Mouse (Mus musculus) gastrocnemius, adult 2 months (tissue): Measurements from ENCODE around the gene Speer4f2. TPM values are rescaled to one million over a fixed set of nuclear protein-coding genes. Genes with fewer than 3 reads are reported as not detected.
"Not testable (repeated sequence)": the region's sequence is repeated elsewhere in the genome, so short reads cannot be mapped to it uniquely, and the experiment has no call there.

Experiments used
- DNase-seq: peaks from one replicate; pipeline ENCODE4 v3.0.0; 2022
- H3K27ac ChIP-seq: fragments of 200-600 bp; 2 replicates; pipeline ENCODE4 v1.8.1; 2022; ENCODE audit warnings: mild to moderate bottlenecking
- H3K4me3 ChIP-seq: fragments of 200-600 bp; 2 replicates; pipeline ENCODE4 v1.8.1; 2022; ENCODE audit warnings: mild to moderate bottlenecking, moderate library complexity
- CTCF ChIP-seq: fragments of 200-600 bp; IDR thresholded peaks from 2 replicates; pipeline ENCODE4 v1.8.1; 2022; ENCODE audit warnings: antibody characterized with exemption, mild to moderate bottlenecking, moderate library complexity
- intact Hi-C: fragments of 180-260 bp; cut with DNase I; formaldehyde crosslinking; loops from one replicate; pipeline ENCODE4 v1.15.1; 2025
- long read RNA-seq, 2 experiments: library from polyadenylated mRNA; stranded (forward); transcript quantifications; one replicate each; pipeline ENCODE4 v2.0.0; 2021
- total RNA-seq, 2 experiments: library from RNA; stranded (reverse); gene quantifications; 2 replicates each; pipeline ENCODE4 v1.2.3; 2021

The Speer4f2 gene
- total RNA-seq = not detected
- long read RNA-seq, experiment 1 = 0 reads
- long read RNA-seq, experiment 2 = 0 reads

- DNase-seq, intact Hi-C loops: not testable (repeated sequence)
Observed at GRCm38 (mm10) chr5:17372880-17373279, at the start of gene Speer4f2. Gene Speer4f2, plus strand, starts transcription at chr5:17373180.

GRCm38 (mm10) chr5:17328946-17329566, 43.9 kb upstream of the Speer4f2 start:
- Histone ChIP-seq H3K27ac (no peak overlapping the region), H3K4me3 (no peak overlapping the region)
- DNase-seq = no peak
- intact Hi-C loops = no loop called here
- no peak for TF ChIP-seq CTCF

More at GRCm38 (mm10) chr5:17372880-17373279, at the start of gene Speer4f2:
- not testable (repeated sequence) for H3K4me3 ChIP-seq, H3K27ac ChIP-seq

- intact Hi-C loops = no loop called here
- DNase-seq = no peak
- no peak overlapping the region for H3K4me3 ChIP-seq
- no peak overlapping the region for H3K27ac ChIP-seq
- TF ChIP-seq CTCF = no peak
Observed at GRCm38 (mm10) chr5:17334836-17335235, 38.1 kb upstream of the Speer4f2 start.

- DNase-seq, intact Hi-C loops, H3K4me3 ChIP-seq, H3K27ac ChIP-seq: not testable (repeated sequence)
Observed at GRCm38 (mm10) chr5:17345741-17346140, 27.2 kb upstream of the Speer4f2 start.

- no peak for DNase-seq
- no peak for TF ChIP-seq CTCF
- no peak overlapping the region for H3K27ac ChIP-seq
- intact Hi-C loops = no loop called here
- no peak overlapping the region for H3K4me3 ChIP-seq
Observed at GRCm38 (mm10) chr5:17359394-17359999, 13.5 kb upstream of the Speer4f2 start.

- DNase-seq = no peak
- H3K27ac ChIP-seq = peak overlapping the region; percentile 8; the same call in 1 of the 2 replicates
- no peak for TF ChIP-seq CTCF
- no peak overlapping the region for H3K4me3 ChIP-seq
- intact Hi-C loops = no loop called here
Observed at GRCm38 (mm10) chr5:17389926-17390325, 16.9 kb downstream of the Speer4f2 start.

GRCm38 (mm10) chr5:17391207-17391606, 18.2 kb downstream of the Speer4f2 start:
- Histone ChIP-seq H3K27ac (no peak overlapping the region), H3K4me3 (no peak overlapping the region)
- intact Hi-C loops = no loop called here
- no peak for TF ChIP-seq CTCF
- no peak for DNase-seq

- no peak overlapping the region for H3K4me3 ChIP-seq
- no peak for TF ChIP-seq CTCF
- no peak for DNase-seq
- no peak overlapping the region for H3K27ac ChIP-seq
- intact Hi-C loops = no loop called here
Observed at GRCm38 (mm10) chr5:17400571-17400970, 27.6 kb downstream of the Speer4f2 start.

- no peak for DNase-seq
- H3K4me3 ChIP-seq = no peak overlapping the region
- TF ChIP-seq CTCF = no peak
- intact Hi-C loops = no loop called here
- no peak overlapping the region for H3K27ac ChIP-seq
Observed at GRCm38 (mm10) chr5:17401206-17402077, 28.5 kb downstream of the Speer4f2 start.

GRCm38 (mm10) chr5:17402330-17403125, 29.5 kb downstream of the Speer4f2 start:
- DNase-seq = no peak
- intact Hi-C loops = no loop called here
- Histone ChIP-seq H3K27ac (no peak overlapping the region), H3K4me3 (no peak overlapping the region)
- TF ChIP-seq CTCF = no peak

GRCm38 (mm10) chr5:17403584-17403983, 30.6 kb downstream of the Speer4f2 start:
- Histone ChIP-seq H3K27ac (no peak overlapping the region), H3K4me3 (no peak overlapping the region)
- intact Hi-C loops = no loop called here
- no peak for TF ChIP-seq CTCF
- no peak for DNase-seq

- Histone ChIP-seq H3K4me3 (no peak overlapping the region), H3K27ac (no peak overlapping the region)
- intact Hi-C loops = no loop called here
- no peak for DNase-seq
- no peak for TF ChIP-seq CTCF
Observed at GRCm38 (mm10) chr5:17408924-17409660, 36.1 kb downstream of the Speer4f2 start.
